Mouse (Mus musculus) layer of hippocampus, postnatal 10 days (tissue): ENCODE results near the gene Kdf1. TPM values are rescaled to one million over a fixed set of nuclear protein-coding genes. Genes with fewer than 3 reads are reported as not detected.
A peak's percentile ranks its signal among the peaks of the same experiment; 100 is the strongest.

Source experiments
- DNase-seq, 2 experiments: peaks; one replicate each; pipeline ENCODE4 v3.0.0; 2021; ENCODE audit warnings: low spot score in 2 of 2
- long read RNA-seq: library from polyadenylated mRNA; stranded (forward); transcript quantifications from one replicate; pipeline ENCODE4 v2.0.0, GENCODE M21; 2023
- total RNA-seq, 2 experiments: library from RNA; stranded (reverse); gene quantifications; 2 replicates each; pipeline ENCODE4 v1.2.3; 2021

Kdf1 gene
- total RNA-seq, result under 1 TPM in 1 of 2 experiments, not detected in 1; 0.21 TPM
- long read RNA-seq, result 0 reads

DNA sequence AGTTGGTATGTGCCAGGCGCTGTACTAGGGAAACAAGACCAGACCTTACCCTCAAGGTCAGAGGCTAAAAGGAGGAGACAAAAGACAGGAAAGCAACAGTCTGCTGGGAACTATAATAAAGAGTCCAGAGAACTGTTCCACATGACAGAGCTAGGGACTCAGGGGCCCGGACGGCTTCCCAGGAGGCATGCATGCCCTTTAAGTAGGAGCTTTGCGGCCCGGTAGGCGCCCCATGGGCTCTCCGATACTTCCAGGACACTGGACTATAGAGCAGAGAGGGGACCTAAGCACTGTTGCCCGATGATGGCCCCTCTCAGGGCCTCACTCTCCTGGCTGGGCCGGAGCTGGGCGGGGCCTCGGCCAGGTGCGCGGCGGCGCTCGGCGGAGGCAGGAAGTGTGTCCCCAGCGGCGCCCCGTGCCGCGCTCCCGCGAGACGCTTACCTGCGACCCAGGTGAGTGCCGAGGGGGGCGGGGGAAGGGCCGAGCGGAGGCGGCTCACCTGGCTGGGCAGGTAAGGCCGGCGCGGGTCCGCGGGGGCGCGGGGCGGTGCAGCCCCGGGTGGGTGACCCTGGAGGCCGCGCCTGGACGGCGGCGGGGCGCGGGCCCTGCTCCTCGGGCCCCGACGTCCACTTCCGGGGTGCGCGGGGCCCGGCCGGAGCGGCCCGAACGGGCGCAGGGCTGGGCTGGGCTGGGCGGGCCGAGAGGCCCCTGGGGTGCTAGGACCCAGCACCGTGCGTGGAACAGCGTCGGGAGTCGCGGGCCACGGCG, at the start of gene Kdf1:
Kdf1 (plus strand) TSS at position 363 of the 768 bp plus-strand sequence.
- DNase-seq, result no peak

DNA sequence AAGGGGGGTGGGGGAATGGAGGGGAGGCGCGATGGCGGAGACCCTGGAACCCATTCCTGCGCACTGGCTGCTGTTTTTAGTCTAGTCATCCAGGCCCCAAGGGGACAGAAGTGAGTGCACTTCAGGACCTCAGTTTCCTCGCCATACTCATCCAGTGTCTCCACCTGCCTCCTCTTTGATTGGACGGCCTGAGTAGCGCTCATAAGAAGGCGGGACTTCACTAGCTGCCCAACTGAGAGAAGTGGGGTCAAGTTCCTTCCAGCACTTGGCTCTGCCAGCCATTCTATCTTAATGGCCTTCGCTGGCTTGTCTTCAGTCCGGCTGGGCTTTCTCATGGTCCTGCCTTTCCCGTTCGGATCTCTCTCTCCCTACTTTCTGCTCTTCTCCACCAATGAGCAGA, 49.6 kb upstream of the Kdf1 start:
- DNase-seq, result no peak

- no peak for DNase-seq
These were observed 47.5 kb upstream of the Kdf1 start for GRCm38 (mm10) chr4:133471135-133471821.

- DNase-seq, result no peak
These were observed 44.9 kb upstream of the Kdf1 start for GRCm38 (mm10) chr4:133473833-133474232.

DNA sequence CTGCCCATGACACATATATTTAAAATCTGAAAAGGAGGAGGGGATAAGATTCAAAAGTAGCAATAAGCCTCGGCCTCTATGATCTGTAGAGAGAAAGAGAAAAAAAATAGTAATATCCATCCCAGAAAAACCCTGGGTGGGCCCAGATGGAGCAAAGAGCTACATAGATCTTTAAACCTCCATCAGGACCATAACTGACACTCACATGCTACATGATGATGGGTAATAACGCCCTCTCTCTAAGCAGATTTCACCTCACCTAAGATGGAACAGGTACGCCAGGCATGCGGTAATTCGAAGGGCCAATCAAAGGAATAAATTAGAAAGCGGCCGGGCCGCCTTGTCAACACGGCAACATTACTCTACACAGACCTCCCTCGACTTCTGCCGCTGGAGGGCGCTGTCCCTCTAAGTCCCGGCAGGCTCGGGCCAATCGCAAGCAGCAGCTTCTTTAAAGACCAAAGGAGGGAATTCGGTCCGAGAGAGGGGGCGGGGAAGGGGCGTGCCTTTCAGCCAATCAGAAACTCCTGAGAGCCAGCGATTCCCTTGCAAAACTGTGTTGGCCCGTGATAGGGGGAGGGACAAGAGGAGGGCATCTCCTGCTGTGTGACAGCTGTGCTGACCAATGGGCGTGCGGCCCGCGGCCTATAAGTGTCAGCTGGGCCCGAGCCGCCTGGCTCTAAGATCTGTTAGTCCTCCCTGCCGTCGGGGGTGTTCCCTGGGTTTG, 39.1 kb upstream of the Kdf1 start, which contains the start of gene Tent5b:
Tent5b (plus strand) TSS at position 675 of the 727 bp plus-strand sequence.
- peak; percentile 96 for DNase-seq

- DNase-seq, result no peak
These were observed 38.6 kb upstream of the Kdf1 start for GRCm38 (mm10) chr4:133480185-133480537.

DNA sequence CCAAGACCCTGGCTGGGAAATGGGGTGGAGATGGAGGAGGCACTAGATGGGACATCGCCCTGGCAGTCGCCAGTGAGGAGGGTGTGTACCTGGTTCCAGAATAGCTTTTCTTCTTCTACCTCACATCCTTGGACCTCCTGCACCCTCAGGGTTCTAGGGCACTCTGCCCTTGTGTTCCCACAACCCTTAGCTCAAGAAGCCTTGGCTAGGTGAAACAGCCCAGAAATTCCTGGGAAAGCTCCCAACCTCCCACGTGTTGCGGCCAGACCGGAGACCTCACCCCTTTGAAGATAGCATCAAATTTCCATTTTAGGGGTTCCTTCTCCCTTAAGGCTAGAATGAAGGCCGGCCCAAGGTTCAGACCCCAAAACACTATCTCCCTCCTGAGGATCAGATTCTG, 38.0 kb upstream of the Kdf1 start:
- DNase-seq, result no peak

- no peak for DNase-seq
These were observed 37.3 kb upstream of the Kdf1 start for GRCm38 (mm10) chr4:133481488-133481887.

- no peak for DNase-seq
These were observed 36.3 kb upstream of the Kdf1 start for GRCm38 (mm10) chr4:133482479-133482878.

DNA sequence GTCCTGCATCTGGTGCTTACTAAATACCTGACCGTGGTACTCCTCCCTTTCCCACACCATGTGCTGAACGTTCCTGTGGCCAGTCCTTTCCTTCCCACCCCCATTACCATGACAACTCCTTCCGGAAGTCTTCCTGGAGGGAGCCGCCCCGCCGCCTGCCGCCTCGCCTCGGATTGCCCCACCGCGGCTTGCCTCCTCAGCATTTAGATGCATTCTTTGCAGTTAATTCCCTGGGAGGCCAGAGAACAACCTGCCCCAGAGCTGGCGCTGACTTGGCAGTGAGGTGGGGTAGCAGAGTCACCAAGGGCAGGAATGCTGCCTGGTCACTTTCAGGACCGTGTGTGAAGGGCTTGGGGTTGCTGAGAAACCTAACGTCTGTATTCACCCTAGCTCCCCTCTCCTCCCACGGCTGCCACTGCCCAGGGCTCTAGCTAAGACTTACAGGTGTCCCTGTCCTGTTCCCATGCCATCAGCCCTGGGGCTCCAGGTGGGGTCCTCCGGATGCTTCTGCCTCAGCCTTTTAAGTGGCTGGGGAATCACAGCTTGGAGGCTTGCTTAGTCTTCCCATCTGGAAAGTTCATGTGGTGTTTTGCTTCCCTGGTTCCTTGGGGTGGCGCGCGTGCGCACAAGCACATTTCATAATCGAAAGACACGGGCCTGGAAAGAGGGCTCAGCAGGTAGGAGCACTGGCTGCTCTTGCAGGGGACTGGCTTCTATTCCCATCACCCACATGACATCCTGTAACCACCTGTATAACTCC, 34.3 kb upstream of the Kdf1 start:
- peak in 1 of 2 experiments; percentile 29 for DNase-seq

GRCm38 (mm10) chr4:133485691-133486425, 32.9 kb upstream of the Kdf1 start:
- DNase-seq, result no peak

GRCm38 (mm10) chr4:133486673-133487357, 31.9 kb upstream of the Kdf1 start:
- DNase-seq, result no peak

GRCm38 (mm10) chr4:133488619-133489392, 30.0 kb upstream of the Kdf1 start:
- no peak for DNase-seq

- DNase-seq, result no peak
These were observed 29.1 kb upstream of the Kdf1 start for GRCm38 (mm10) chr4:133489489-133490245.

DNA sequence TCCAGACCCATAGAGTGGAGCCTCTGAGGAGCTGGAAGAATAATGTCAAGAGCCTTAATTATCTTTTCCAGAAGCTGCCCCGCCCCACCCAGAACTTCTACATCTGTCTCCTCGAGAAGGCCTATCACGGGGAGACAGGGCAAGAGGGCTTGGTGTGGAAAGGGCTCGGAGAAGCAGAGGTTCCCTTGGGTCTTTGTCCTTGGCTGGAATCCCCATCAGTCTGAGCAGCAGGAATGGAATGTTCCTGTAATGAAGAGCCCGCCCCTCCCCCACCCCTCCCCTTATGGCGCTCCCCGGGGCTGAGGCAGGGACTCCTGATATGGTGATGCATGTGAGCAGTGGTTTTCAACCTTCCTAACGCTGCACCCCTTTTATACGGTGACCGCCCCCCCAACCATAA, 27.0 kb upstream of the Kdf1 start:
- no peak for DNase-seq

- DNase-seq, result no peak
These were observed 24.9 kb upstream of the Kdf1 start for GRCm38 (mm10) chr4:133493895-133494294.

DNA sequence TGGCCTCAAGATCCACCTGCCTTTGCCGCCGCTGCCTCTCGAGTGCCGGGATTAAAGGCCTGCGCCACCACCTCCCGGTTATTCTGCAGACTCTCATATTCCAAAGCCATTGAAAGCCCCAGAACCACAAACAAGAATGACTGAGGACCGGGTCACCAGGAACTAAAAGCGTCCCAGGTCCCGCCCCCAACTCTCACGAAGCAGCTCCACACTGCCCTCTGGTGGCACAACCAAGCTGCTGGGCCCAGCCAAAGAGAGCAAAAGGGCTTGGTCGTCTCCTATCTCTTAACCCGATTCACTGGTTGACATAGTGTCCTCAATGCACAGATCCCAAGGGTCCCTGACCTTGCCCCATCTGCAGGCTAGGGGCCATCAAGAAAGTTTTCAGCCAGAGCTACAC, 24.3 kb upstream of the Kdf1 start:
- DNase-seq, result peak; percentile 92 to 93

- no peak for DNase-seq
These were observed 23.9 kb upstream of the Kdf1 start for GRCm38 (mm10) chr4:133494867-133495266.
